Mouse (Mus musculus) erythroblast, embryonic 14.5 days (primary cell): ENCODE measurements around the gene Hspa12a.

Experiments
- GATA1 ChIP-seq: IDR thresholded peaks from 2 replicates; pipeline ENCODE4 v1.6.1; 2012; ENCODE audit warnings: low read length, inconsistent platforms, mixed read lengths
- TAL1 ChIP-seq: IDR thresholded peaks from 3 replicates; pipeline ENCODE4 v1.6.1; 2012; ENCODE audit warnings: low read length, inconsistent platforms, mixed read lengths

DNA sequence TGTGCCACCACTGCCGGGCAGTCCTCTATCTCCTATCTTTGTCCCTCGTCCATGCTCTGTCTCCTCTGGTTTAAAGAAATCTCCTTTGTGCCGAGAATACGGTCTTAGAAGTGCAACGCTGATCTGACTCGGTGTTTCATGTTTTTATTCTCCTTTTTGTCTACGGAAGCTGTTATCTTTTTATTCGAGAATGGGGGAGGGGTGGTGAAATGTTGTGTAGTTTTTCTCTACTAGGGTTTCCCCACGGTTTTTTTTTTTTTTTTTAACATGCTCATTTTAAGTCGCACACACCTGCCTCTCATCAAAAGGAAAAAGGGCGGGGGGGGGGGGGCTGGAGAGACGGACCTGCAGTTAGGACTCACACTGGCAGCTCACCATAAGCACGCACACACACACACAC, 8.8 kb upstream of the Hspa12a start:
- TF ChIP-seq TAL1 (no peak), GATA1 (no peak)
